Mouse (Mus musculus): ENCODE results near the gene Ypel5. TPM values are rescaled to one million over a fixed set of nuclear protein-coding genes. Genes with fewer than 3 reads are reported as not detected.

Gene Ypel5
- polyA plus RNA-seq, 2 experiments: 21.3 to 55.1 TPM

- no peak for ATAC-seq (ENCODE audit: low FRiP score, low read depth)
- H3K36me3 ChIP-seq (ENCODE audit: control insufficient read depth, insufficient read depth, low read length): no peaks in the 10 kb centered on the region
- no peak overlapping the region for H3K4me3 ChIP-seq (replicated peaks; ENCODE audit: low read length)
- no peak overlapping the region for H3K9ac ChIP-seq (ENCODE audit: low read depth, low read length, severe bottlenecking)
- TF ChIP-seq POLR2A (IDR thresholded peaks at IDR 0.05; ENCODE audit: borderline replicate concordance, extremely low read depth, insufficient read depth, insufficient read length): no peak
- no peaks in the 10 kb centered on the region for H3K27me3 ChIP-seq (ENCODE audit: control insufficient read depth, insufficient read depth, low read length)
- H3K9me3 ChIP-seq (ENCODE audit: control insufficient read depth, low read length): no peaks in the 10 kb centered on the region
- DNase-seq (ENCODE audit: low spot score): no peak
- WGBS: 75% methylated on average over 2 of the region's 2 CpGs
- no peak overlapping the region for H3K27ac ChIP-seq (replicated peaks; ENCODE audit: low read depth, low read length)
- H3K4me2 ChIP-seq (replicated peaks; ENCODE audit: low read depth, low read length, severe bottlenecking): no peak overlapping the region
- no peaks in the 10 kb centered on the region for H3K4me1 ChIP-seq (ENCODE audit: control insufficient read depth, insufficient read depth, low read length)
These were observed 16.5 kb upstream of the Ypel5 start for GRCm38 (mm10) chr17:72819714-72820113.

DNA sequence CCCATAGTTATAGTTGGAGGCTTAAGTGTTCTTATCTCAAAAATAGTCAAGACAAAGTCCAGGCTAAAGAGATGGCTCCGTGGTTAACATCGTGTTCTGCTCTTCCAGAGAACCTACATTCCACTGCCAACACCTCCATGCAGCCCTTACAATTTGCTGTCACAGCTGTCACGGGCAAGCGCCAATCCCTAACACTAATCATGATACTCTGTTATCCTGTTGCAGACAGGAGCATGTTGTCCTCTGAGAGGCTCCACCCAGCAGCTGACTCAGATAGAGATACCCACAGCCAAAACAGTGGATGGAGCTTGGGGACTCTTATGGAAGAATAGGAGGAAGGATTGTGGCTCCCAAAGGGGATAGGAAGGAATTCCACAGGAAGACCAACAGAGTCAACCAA lies 15.8 kb upstream of the Ypel5 start:
- WGBS: 63% methylated on average over 4 of the region's 4 CpGs
- H3K4me1 ChIP-seq (ENCODE audit: control insufficient read depth, insufficient read depth, low read length): no peaks in the 10 kb centered on the region
- ATAC-seq (ENCODE audit: low FRiP score, low read depth) (no peak), DNase-seq (ENCODE audit: low spot score) (no peak)
- TF ChIP-seq POLR2A (IDR thresholded peaks at IDR 0.05; ENCODE audit: borderline replicate concordance, extremely low read depth, insufficient read depth, insufficient read length): no peak
- H3K36me3 ChIP-seq (ENCODE audit: control insufficient read depth, insufficient read depth, low read length): no peaks in the 10 kb centered on the region
- H3K9ac ChIP-seq (ENCODE audit: low read depth, low read length, severe bottlenecking): no peak overlapping the region
- no peaks in the 10 kb centered on the region for H3K27me3 ChIP-seq (ENCODE audit: control insufficient read depth, insufficient read depth, low read length)
- H3K9me3 ChIP-seq (ENCODE audit: control insufficient read depth, low read length): no peaks in the 10 kb centered on the region
- no peak overlapping the region for H3K27ac ChIP-seq (replicated peaks; ENCODE audit: low read depth, low read length)
- H3K4me3 ChIP-seq (replicated peaks; ENCODE audit: low read length): no peak overlapping the region
- no peak overlapping the region for H3K4me2 ChIP-seq (replicated peaks; ENCODE audit: low read depth, low read length, severe bottlenecking)

DNA sequence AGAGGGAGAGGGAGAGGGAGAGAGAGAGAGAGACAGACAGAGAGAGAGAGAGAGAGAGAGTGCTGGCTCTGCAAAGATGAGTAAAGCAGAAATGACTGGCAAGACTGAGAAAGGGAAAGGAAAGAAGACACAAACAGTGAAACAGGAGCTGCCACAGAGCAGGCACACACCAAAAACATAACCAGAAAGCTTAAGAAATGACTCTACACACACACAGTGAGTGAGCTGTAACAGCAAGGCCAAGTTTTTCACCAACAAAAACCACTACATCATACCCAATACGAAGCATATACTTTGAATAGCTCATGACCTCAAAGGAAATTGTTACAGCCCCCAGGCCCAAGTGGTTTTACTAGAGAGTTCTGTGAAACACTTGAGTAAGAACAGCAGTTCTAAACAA lies 14.3 kb upstream of the Ypel5 start:
- Histone ChIP-seq H3K27ac (replicated peaks; ENCODE audit: low read depth, low read length) (no peak overlapping the region), H3K4me1 (ENCODE audit: control insufficient read depth, insufficient read depth, low read length) (no peaks in the 10 kb centered on the region), H3K9ac (ENCODE audit: low read depth, low read length, severe bottlenecking) (no peak overlapping the region), H3K4me3 (replicated peaks; ENCODE audit: low read length) (no peak overlapping the region), H3K9me3 (ENCODE audit: control insufficient read depth, low read length) (no peaks in the 10 kb centered on the region), H3K36me3 (ENCODE audit: control insufficient read depth, insufficient read depth, low read length) (no peaks in the 10 kb centered on the region), H3K27me3 (ENCODE audit: control insufficient read depth, insufficient read depth, low read length) (no peaks in the 10 kb centered on the region), H3K4me2 (replicated peaks; ENCODE audit: low read depth, low read length, severe bottlenecking) (no peak overlapping the region)
- no peak for TF ChIP-seq POLR2A (IDR thresholded peaks at IDR 0.05; ENCODE audit: borderline replicate concordance, extremely low read depth, insufficient read depth, insufficient read length)
- 41% methylated on average over 1 of the region's 1 CpGs for WGBS
- DNase-seq (ENCODE audit: low spot score) (no peak), ATAC-seq (ENCODE audit: low FRiP score, low read depth) (no peak)

GRCm38 (mm10) chr17:72826916-72827534 lies 9.2 kb upstream of the Ypel5 start:
- no peak for DNase-seq (ENCODE audit: low spot score)
- Histone ChIP-seq H3K4me2 (replicated peaks; ENCODE audit: low read depth, low read length, severe bottlenecking) (no peak overlapping the region), H3K27me3 (ENCODE audit: control insufficient read depth, insufficient read depth, low read length) (no peaks in the 10 kb centered on the region), H3K9ac (ENCODE audit: low read depth, low read length, severe bottlenecking) (no peak overlapping the region), H3K4me3 (replicated peaks; ENCODE audit: low read length) (no peak overlapping the region), H3K27ac (replicated peaks; ENCODE audit: low read depth, low read length) (no peak overlapping the region), H3K9me3 (ENCODE audit: control insufficient read depth, low read length) (no peaks in the 10 kb centered on the region), H3K36me3 (ENCODE audit: control insufficient read depth, insufficient read depth, low read length) (no peaks in the 10 kb centered on the region), H3K4me1 (ENCODE audit: control insufficient read depth, insufficient read depth, low read length) (no peaks in the 10 kb centered on the region)
- no peak for ATAC-seq (ENCODE audit: low FRiP score, low read depth)
- WGBS: 89% methylated on average over 3 of the region's 3 CpGs
- no peak for TF ChIP-seq POLR2A (IDR thresholded peaks at IDR 0.05; ENCODE audit: borderline replicate concordance, extremely low read depth, insufficient read depth, insufficient read length)

GRCm38 (mm10) chr17:72828027-72828678 lies 8.1 kb upstream of the Ypel5 start:
- 83% methylated on average over 3 of the region's 3 CpGs for WGBS
- ATAC-seq (ENCODE audit: low FRiP score, low read depth): no peak

More at GRCm38 (mm10) chr17:72828027-72828678, 8.1 kb upstream of the Ypel5 start:
- Histone ChIP-seq H3K27ac (replicated peaks; ENCODE audit: low read depth, low read length) (no peak overlapping the region), H3K9ac (ENCODE audit: low read depth, low read length, severe bottlenecking) (no peak overlapping the region), H3K27me3 (ENCODE audit: control insufficient read depth, insufficient read depth, low read length) (no peaks in the 10 kb centered on the region), H3K4me3 (replicated peaks; ENCODE audit: low read length) (no peak overlapping the region), H3K9me3 (ENCODE audit: control insufficient read depth, low read length) (no peaks in the 10 kb centered on the region), H3K36me3 (ENCODE audit: control insufficient read depth, insufficient read depth, low read length) (no peaks in the 10 kb centered on the region), H3K4me1 (ENCODE audit: control insufficient read depth, insufficient read depth, low read length) (no peaks in the 10 kb centered on the region), H3K4me2 (replicated peaks; ENCODE audit: low read depth, low read length, severe bottlenecking) (no peak overlapping the region)
- TF ChIP-seq POLR2A (IDR thresholded peaks at IDR 0.05; ENCODE audit: borderline replicate concordance, extremely low read depth, insufficient read depth, insufficient read length): no peak
- no peak for DNase-seq (ENCODE audit: low spot score)
